Mouse (Mus musculus) limb, embryonic 11.5 days (tissue): ENCODE measurements around the gene Tcaf1. TPM values are rescaled to one million over a fixed set of nuclear protein-coding genes. Genes with fewer than 3 reads are reported as not detected.

Experiments used
- ATAC-seq: fragments of 200-750 bp; cut with Nextera tagmentation; 2 replicates; pipeline ENCODE4 v1.8.0; 2017; ENCODE audit warnings: low read depth; ENCODE audit not compliant: insufficient number of reproducible peaks, low FRiP score, low TSS enrichment
- DNase-seq: peaks from one replicate; pipeline ENCODE4 v3.0.0-alpha.2; 2015; ENCODE audit warnings: low spot score
- H3K27ac ChIP-seq: fragments of 300-500 bp; sonication (generic); replicated peaks from 2 replicates; pipeline ENCODE4 v1.5.1; 2014; ENCODE audit warnings: low read depth, mild to moderate bottlenecking, low read length
- H3K27me3 ChIP-seq: fragments of 300-500 bp; sonication (generic); 2 replicates; pipeline ENCODE4 v1.6.1; 2014; ENCODE audit warnings: mild to moderate bottlenecking, low read length, mixed read lengths; ENCODE audit not compliant: control insufficient read depth, insufficient read depth
- H3K36me3 ChIP-seq: fragments of 300-500 bp; sonication (generic); 2 replicates; pipeline ENCODE4 v1.6.1; 2014; ENCODE audit warnings: mild to moderate bottlenecking, low read length, moderate library complexity, mixed read lengths; ENCODE audit not compliant: control insufficient read depth, insufficient read depth
- H3K4me1 ChIP-seq: fragments of 300-500 bp; sonication (generic); 2 replicates; pipeline ENCODE4 v1.6.1; 2014; ENCODE audit warnings: low read length, mixed read lengths; ENCODE audit not compliant: control insufficient read depth, insufficient read depth
- H3K4me2 ChIP-seq: fragments of 300-500 bp; sonication (generic); 2 replicates; pipeline ENCODE4 v1.6.1; 2014; ENCODE audit warnings: low read depth, mild to moderate bottlenecking, moderate library complexity; ENCODE audit not compliant: severe bottlenecking
- H3K4me3 ChIP-seq: fragments of 300-500 bp; sonication (generic); 2 replicates; pipeline ENCODE4 v1.5.1; 2014; ENCODE audit warnings: low read depth, low read length
- H3K9ac ChIP-seq: fragments of 300-500 bp; sonication (generic); 2 replicates; pipeline ENCODE4 v1.6.1; 2014; ENCODE audit warnings: mild to moderate bottlenecking, low read length
- H3K9me3 ChIP-seq: fragments of 300-500 bp; sonication (generic); 2 replicates; pipeline ENCODE4 v1.6.1; 2016; ENCODE audit warnings: low read length; ENCODE audit not compliant: control insufficient read depth
- WGBS: fragments of 180-500 bp; shearing (Covaris S2); extraction: QIAGEN DNeasy Blood & Tissue Kit; methylation state at CpG from one replicate; pipeline ENCODE4 v1.1.7; 2014; 5-methylcytosine and 5-hydroxymethylcytosine counted together
- polyA plus RNA-seq: library from polyadenylated mRNA; unstranded; fragments of >200 nt; fragmentation: Nextera tagmentation; extraction: Ambion mirVana; gene quantifications from 2 replicates; pipeline ENCODE4 v1.2.1, GENCODE M21; 2014

Tcaf1 gene
- polyA plus RNA-seq, result 87.0 and 89.6 TPM in 2 replicates

DNA sequence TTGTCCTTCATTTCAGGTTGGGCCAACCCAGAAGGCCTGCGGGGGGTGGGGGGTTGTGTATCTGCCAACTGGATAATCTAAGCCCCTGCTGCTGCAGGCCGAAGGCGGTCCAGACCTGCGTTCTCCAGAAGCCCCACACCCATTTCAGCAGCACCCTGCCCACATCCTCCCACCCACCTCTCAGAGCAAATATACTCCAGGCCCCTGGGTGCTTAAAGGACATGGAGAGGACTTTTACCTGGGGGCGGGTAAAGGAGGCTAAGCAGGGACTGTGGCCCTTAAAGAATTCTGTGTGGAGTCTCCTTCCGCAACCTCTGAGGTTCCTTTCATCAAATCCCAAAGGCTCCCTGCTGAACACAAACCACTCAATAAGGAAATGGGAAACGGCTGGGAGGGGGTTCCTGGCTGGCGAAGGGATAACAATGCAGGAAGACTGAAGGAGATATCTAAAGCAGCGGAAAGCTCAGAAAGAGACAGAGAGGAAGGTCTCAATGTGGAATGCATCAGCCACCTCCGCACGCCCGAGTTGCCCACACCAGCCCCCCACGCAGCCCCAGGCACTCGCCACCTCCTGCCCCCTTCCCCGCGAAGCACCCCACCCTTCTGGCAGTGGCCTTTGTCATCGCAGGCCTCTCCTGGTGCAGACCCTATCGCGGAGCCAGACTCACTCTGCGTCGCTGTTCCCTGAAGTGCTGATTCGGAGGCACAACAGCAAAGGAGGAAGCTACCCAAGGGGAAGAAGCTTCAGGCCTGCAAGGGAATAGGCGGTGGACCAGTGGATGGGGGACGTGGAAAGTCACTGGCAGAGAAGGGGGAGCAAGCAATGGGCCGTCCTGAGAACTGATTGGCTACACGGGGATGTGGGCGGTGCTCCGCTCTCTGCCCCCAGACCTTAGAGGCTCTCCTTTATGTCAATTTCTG, at the start of gene Tcaf1:
Gene Tcaf1, minus strand, starts transcription at position 798 of the 921 bp plus-strand sequence.
- 2% methylated on average over 28 of the region's 28 CpGs for WGBS

GRCm38 (mm10) chr6:42756104-42756503, 46.2 kb upstream of the Tcaf1 start, which contains the start of gene Olfr38:
Gene Olfr38 (plus strand): TSS chr6:42756404.
- DNase-seq, result no peak
- H3K27me3 ChIP-seq, result no peaks in the 10 kb centered on the region
- H3K4me2 ChIP-seq, result no peak within 1 kb of the TSS
- no peak for ATAC-seq
- whole genome bisulfite sequencing, result 50% methylated on average over 1 of the region's 1 CpGs
- H3K4me1 ChIP-seq, result no peaks in the 10 kb centered on the region
- H3K27ac ChIP-seq, result no peak within 1 kb of the TSS
- no peaks in the 10 kb centered on the region for H3K36me3 ChIP-seq
- H3K9ac ChIP-seq, result no peak within 1 kb of the TSS
- no peak within 1 kb of the TSS for H3K4me3 ChIP-seq
- no peaks in the 10 kb centered on the region for H3K9me3 ChIP-seq

More for the DNA sequence above, at the start of gene Tcaf1:
- peak; percentile 99 for ATAC-seq
- Histone ChIP-seq H3K9me3 (no peaks in the 10 kb centered on the region), H3K4me3 (peak within 1 kb of the TSS; percentile 77), H3K27me3 (no peaks in the 10 kb centered on the region), H3K27ac (peak within 1 kb of the TSS; percentile 56; the same call in 1 of the 2 replicates), H3K4me2 (peak within 1 kb of the TSS; percentile 76), H3K9ac (peak within 1 kb of the TSS; percentile 85), H3K4me1 (0 out of 2 replicates have a peak, but pooled peaks cover 2% of the 10 kb centered on the region), H3K36me3 (no peaks in the 10 kb centered on the region)
- peak; percentile 85 for DNase-seq

GRCm38 (mm10) chr6:42747846-42748245, 38.0 kb upstream of the Tcaf1 start:
- no peak for ATAC-seq
- Histone ChIP-seq H3K9me3 (no peaks in the 10 kb centered on the region), H3K36me3 (no peaks in the 10 kb centered on the region), H3K4me2 (no peak overlapping the region), H3K4me3 (no peak overlapping the region), H3K27ac (no peak overlapping the region), H3K4me1 (no peaks in the 10 kb centered on the region), H3K27me3 (no peaks in the 10 kb centered on the region), H3K9ac (no peak overlapping the region)
- DNase-seq, result no peak

DNA sequence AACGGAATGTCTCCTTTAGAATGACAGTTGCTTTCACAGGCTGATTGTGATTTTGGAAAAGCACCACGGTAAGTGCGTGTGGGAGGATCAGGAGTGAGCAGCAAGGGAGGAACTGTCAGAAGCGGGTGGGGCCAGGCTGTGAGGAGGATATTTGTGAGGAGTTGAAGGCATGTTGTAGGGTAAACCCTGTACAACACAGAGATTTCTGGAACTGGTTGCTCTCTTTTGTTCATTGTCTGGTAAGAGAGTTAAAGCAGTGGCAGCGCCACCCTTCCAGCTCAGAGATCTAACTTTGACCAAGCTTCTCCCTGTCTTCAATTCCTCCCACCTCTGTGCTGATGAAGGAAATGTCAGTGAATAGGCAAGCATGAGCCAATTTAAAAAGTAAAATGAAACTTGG, 32.4 kb upstream of the Tcaf1 start:
- Histone ChIP-seq H3K4me3 (no peak overlapping the region), H3K36me3 (no peaks in the 10 kb centered on the region), H3K4me2 (no peak overlapping the region), H3K27me3 (no peaks in the 10 kb centered on the region), H3K9ac (no peak overlapping the region), H3K4me1 (no peaks in the 10 kb centered on the region), H3K9me3 (no peaks in the 10 kb centered on the region), H3K27ac (no peak overlapping the region)
- ATAC-seq, result no peak
- WGBS, result 77% methylated on average over 5 of the region's 5 CpGs
- DNase-seq, result no peak

GRCm38 (mm10) chr6:42739071-42739470, 29.2 kb upstream of the Tcaf1 start, which contains the start of gene Olfr453:
Gene Olfr453 (plus strand): TSS chr6:42739371.
- no peaks in the 10 kb centered on the region for H3K4me1 ChIP-seq
- DNase-seq, result no peak
- no peak within 1 kb of the TSS for H3K27ac ChIP-seq
- no peaks in the 10 kb centered on the region for H3K9me3 ChIP-seq
- no peaks in the 10 kb centered on the region for H3K36me3 ChIP-seq
- H3K9ac ChIP-seq, result no peak within 1 kb of the TSS
- no peaks in the 10 kb centered on the region for H3K27me3 ChIP-seq
- no peak for ATAC-seq
- H3K4me3 ChIP-seq, result no peak within 1 kb of the TSS
- WGBS, result 95% methylated on average over 1 of the region's 1 CpGs
- H3K4me2 ChIP-seq, result no peak within 1 kb of the TSS

DNA sequence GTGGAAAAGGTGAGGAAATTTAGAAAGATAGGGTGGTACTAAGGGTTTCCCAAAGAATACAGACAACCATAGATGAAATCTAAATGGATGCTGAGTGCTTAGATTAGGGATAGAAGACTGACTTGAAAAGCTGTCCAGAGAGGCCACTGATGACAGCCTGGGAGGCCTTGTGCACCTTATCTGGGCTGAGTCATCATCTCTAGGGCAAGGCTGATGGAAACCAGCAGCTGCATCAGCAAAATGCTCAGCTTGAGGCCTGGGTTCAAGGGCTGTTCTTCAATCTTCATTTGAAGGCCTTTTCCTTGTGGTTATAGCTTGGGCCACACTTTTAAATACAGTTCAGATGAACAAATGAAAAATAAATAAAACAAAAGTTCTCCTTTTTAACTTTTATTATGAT, 8.1 kb upstream of the Tcaf1 start:
- Histone ChIP-seq H3K9me3 (no peaks in the 10 kb centered on the region), H3K4me2 (no peak overlapping the region), H3K4me3 (no peak overlapping the region), H3K27me3 (no peaks in the 10 kb centered on the region), H3K9ac (no peak overlapping the region), H3K27ac (no peak overlapping the region), H3K4me1 (no peaks in the 10 kb centered on the region), H3K36me3 (no peaks in the 10 kb centered on the region)
- no peak for DNase-seq
- no peak for ATAC-seq

- no peak overlapping the region for H3K27ac ChIP-seq
- no peak overlapping the region for H3K4me3 ChIP-seq
- H3K36me3 ChIP-seq, result no peaks in the 10 kb centered on the region
- H3K9me3 ChIP-seq, result no peaks in the 10 kb centered on the region
- ATAC-seq (no peak), DNase-seq (no peak)
- WGBS, result 75% methylated on average over 8 of the region's 8 CpGs
- no peak overlapping the region for H3K9ac ChIP-seq
- no peaks in the 10 kb centered on the region for H3K27me3 ChIP-seq
- H3K4me2 ChIP-seq, result no peak overlapping the region
- no peaks in the 10 kb centered on the region for H3K4me1 ChIP-seq
These were observed 4.8 kb upstream of the Tcaf1 start for GRCm38 (mm10) chr6:42714668-42715067.

GRCm38 (mm10) chr6:42692517-42693190, 17.2 kb downstream of the Tcaf1 start:
- H3K4me1 ChIP-seq, result no peaks in the 10 kb centered on the region; the same call in 1 of the 2 replicates
- H3K9me3 ChIP-seq, result no peaks in the 10 kb centered on the region
- no peaks in the 10 kb centered on the region for H3K27me3 ChIP-seq
- peak overlapping the region; percentile 70 for H3K4me3 ChIP-seq
- peak overlapping the region; percentile 87 for H3K27ac ChIP-seq
- peak overlapping the region; percentile 78 for H3K4me2 ChIP-seq
- peak overlapping the region; percentile 84 for H3K9ac ChIP-seq
- peak; percentile 91 for ATAC-seq
- under 1% methylated on average over 32 of the region's 32 CpGs for WGBS
- DNase-seq, result peak; percentile 87
- H3K36me3 ChIP-seq, result no peaks in the 10 kb centered on the region
